Mouse (Mus musculus): Measurements from ENCODE around the gene Rassf2.

Gene Rassf2

DNA sequence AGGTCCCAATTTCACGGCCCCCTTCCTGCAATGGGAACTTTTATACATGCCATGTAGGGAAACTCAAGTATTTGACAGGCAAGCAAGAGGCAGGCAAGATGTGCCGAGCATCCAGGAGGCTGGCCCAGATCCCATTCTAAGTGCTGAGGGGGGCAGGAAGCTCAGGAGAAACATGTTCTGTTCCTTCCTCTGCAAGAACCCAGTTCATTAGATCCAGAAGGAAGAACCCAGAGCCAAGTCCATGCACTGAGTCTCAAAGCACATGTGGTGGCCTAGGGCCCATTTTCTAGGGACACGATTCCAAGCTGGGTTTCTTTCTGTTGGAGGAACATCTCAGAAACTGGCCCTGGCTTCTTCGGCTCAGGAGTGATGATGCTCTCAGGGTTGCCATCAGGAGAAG lies 24.6 kb downstream of the Rassf2 start:
- no peak for DNase-seq (ENCODE audit: low spot score in 2 of 2)

DNA sequence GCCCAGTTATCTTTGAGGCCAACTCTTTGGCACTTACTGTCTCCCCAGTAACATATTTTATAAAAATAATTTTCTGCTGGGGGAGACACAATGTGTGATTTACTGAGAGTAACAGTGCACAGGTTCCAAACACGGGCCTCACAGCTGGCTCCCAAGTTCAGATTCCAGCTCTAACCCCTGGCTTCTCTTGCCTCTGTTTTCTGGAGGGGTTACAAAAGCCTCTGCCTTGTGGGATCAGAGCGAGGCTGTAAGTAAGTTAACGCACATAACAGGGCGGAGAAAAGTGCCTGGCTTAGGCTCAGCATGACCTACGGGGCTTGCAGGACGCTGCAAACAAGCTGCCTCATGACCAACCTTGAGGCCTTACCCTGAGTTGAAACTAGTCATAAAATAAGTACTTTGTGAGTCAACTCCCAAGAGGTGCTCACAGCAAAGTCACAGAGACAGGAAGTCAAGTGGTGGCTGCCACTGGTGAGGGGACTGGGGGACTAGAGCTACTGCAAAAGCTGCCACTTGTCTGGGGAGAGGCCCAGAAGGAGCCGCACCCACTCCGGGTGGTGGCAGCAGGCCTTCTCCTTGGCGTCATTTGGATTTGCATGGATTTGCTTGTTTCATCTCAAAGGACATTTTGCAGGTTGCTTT lies 25.4 kb downstream of the Rassf2 start:
- DNase-seq (ENCODE audit: low spot score in 2 of 2) = peak; percentile 70 to 72

DNA sequence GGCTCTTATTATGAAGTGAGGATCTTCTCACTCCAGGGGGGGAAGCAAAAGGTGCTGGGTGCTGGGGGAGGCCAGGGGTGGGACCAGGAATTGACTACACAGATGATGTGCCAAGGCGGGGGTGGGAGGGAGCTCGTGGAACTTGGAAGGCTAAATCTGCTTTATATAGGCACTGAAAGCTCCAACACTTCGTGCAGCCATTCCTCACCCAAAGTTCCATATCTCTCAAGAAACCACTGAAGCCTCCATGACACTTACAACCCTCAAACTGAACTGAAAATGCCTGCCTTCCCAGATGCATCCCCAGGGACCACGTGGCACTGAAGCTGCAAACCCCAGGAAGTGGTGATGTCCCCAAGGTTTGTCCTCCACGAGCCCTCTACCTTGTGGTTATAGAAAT lies 26.1 kb downstream of the Rassf2 start:
- DNase-seq (ENCODE audit: low spot score in 2 of 2) = no peak

DNA sequence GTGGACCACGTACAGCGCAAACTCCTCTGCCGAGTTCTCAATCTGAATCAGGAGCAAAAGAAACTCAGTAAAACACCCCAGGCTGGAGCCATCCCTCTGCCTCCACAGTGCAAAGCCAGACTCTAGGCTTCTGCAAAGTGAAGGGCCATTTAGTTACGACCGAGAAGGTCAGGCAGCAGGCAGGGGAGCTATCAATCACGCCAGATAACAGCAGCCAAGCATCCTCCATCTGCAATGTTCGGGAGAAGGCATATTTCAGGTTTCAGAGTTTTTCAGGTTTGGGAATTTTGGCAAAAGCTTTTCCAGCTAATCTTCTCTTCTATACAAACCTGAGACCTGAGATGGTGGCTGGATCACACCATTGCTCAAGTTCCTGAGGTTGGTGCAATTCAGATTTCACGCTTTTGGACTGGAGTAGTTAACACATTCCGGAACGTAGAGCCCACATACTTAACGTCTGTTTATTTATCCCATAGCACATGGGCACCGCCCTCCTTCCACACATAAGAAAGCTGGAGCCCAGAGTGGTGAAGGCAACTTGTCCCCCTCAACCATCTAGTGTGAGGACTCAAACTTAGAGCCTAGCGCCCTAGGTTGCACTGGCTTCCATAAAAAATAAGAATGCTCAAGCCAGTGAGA lies 28.2 kb downstream of the Rassf2 start:
- no peak for DNase-seq (ENCODE audit: low spot score in 2 of 2)

DNA sequence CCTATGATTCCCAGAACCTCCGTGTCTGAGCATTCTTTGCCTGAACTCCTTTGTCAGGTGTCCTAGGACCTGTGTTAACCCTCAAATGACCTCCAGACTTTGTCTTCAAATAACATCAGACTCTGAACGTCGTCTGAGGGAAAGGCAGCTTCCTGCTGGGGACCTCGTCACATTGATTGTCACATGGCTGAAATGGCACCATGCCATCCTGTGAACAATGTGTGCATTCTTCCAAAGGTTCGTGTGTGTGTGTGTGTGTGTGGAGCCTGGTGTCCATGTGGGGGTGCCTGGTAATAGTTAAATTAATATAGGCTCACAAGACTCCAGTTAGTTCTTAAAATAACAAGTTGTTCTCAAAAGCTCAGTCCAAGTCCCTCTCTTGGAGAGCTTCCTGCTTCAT lies 32.7 kb downstream of the Rassf2 start:
- DNase-seq (ENCODE audit: low spot score in 2 of 2) = no peak

DNA sequence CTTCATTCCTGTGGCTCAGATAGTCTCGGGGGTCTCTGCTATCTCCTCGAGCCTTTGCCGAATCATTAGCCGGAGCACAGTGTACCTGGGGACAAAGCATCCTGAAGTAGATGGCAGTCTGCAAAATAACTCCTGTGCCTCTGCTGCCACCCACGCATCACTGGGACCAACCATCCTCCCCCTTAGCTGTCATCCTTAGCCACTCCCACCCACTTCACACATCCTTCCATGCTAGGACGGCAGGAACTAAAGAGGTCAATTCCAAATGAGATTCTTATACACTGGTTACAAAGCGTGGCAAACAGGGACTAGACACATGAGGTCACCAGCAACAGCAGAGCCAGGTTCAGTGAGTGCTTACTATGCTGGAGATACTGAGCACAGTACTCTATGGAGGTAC lies 33.7 kb downstream of the Rassf2 start:
- DNase-seq (ENCODE audit: low spot score in 2 of 2) = no peak

DNA sequence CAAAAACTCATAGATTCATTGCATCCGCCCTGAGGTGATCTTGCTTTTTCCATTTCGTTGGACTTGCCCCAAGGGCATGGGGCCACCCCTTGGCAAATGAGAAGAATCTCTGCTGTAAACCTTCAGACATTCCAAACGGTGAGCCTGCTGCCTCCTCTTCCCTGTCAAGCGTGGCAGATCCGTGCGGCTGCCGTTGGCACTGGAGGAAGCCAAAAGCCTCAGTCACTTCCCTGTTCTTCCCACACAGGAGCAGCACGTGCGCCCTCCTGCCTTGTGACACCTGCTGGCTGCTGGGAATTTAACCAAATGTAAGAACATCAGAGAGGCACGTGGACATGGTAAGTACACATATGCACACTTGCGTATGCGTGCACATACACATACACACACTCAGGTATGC lies 34.3 kb downstream of the Rassf2 start:
- no peak for DNase-seq (ENCODE audit: low spot score in 2 of 2)

DNA sequence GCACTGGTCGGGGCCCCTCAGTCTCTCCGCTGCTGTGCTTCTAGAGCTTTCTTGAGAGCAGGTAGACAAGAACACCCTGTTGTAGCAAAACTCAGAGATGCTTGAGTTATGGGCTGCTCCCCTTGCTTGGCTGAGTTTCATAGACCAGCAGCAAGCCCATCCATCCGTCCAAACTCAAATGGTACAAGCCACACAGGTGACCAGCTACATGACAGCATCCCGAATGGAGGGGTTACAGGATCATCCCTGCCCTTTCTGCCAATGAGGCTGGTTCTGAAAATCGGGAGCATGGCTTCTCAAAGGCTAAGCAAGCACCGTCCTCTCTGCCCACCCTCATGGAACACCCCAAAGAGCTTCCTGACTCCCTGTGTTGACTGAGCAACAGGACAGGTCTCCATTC lies 35.1 kb downstream of the Rassf2 start:
- DNase-seq (ENCODE audit: low spot score in 2 of 2) = no peak

DNA sequence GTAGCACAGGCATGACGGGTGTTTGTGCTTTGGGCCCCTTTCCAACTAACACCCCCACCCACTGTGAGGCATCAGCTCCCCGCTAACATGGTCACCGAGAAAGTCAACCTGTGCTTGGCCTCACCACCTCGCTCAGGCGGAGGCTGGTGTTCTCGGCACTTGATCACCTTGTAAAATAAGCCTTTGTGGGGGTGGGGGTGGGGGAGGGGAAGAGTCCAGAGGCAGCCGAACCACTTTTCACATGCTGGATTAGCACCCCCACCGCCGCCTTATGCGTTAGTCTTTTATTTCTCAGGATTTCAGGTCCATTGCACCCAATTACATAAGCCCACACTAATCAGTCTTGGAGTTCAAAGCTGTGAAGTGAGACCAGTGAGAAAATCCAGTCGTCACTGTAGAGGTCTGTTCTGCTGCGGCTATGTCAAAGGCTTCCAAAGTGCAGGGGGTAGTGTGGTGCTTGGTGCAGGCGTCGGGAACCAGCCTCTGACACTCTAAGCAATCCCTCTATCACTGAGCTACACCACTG lies 36.4 kb downstream of the Rassf2 start:
- DNase-seq (ENCODE audit: low spot score in 2 of 2) = peak in 1 of 2 experiments; percentile 38

DNA sequence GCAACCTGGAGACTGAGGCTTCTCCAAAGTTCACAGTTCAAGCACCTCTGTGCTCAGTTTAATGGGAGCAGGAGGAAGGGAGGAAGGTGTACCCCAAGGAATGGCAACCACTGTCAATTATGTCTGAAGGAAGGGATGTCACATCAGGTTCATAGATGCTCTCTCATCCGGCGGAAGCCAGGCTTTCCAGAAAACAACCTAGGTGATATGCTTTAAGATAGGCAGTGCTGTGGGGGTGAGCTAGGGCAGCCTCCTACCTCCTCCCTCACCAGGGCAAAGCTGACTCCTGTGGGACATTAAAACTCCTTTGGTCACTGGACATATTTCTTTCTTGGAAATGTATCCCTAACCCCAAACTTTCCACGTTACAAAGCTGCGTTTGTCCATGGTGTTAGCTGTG lies 36.9 kb downstream of the Rassf2 start:
- DNase-seq (ENCODE audit: low spot score in 2 of 2) = no peak

DNA sequence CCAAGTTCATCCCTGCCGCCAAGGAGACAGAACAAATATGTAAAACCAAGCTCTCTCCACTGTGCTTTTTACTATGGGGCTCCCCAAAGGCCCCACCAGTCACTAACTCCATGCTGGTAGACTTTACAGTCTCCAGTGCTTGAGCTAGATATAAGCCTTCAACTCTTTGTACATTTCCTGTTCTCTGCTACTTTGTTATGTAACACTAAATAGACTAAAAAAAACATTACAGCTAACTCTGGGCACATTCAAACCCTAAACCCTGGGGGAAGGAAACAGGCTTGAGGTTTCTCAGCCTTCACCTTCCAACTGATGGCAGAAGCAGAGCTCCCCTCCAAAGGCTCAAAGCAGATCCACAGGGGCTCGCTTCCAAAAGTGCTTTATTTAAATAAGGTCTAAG lies 37.6 kb downstream of the Rassf2 start:
- peak; percentile 27 to 29 for DNase-seq (ENCODE audit: low spot score in 2 of 2)

DNA sequence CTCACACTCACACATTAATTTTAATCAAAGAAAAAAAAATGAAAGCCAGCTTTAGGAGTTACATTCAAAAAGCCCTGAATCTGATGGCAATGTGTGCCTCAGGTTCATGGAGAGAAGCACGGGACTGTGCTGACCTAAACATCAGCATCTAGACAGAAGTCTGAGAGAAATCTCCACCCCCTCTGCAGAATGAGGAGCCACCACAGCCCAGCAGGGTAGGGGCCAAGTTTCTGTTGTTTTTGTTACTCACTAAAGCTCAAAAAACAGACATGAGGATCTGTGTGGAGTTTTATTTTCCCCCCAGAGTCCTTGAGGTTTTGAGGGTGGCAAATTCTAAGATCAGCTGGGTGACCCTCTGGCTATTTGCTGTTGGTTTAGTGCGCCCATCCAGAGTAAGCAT lies 41.5 kb downstream of the Rassf2 start:
- no peak for DNase-seq (ENCODE audit: low spot score in 2 of 2)

DNA sequence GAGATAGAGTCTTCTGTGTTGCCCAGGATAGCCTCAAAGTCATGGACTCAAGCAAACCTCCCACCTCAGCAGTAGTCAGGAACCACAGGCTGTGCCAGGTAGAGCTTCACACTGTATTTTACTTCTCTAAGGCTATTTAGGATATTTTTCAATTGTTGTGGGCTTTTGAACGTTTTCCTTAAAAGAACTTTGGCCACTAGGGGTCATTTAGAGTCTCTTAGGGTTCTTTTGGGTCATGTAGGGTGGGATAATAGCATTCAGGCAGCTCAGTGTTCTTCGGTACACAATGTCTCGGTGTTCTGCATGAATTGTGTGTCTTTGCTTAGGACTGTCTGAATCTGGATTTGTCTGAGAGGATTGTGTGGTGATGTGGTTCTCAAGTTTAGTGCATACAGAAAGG lies 42.1 kb downstream of the Rassf2 start:
- no peak for DNase-seq (ENCODE audit: low spot score in 2 of 2)

DNA sequence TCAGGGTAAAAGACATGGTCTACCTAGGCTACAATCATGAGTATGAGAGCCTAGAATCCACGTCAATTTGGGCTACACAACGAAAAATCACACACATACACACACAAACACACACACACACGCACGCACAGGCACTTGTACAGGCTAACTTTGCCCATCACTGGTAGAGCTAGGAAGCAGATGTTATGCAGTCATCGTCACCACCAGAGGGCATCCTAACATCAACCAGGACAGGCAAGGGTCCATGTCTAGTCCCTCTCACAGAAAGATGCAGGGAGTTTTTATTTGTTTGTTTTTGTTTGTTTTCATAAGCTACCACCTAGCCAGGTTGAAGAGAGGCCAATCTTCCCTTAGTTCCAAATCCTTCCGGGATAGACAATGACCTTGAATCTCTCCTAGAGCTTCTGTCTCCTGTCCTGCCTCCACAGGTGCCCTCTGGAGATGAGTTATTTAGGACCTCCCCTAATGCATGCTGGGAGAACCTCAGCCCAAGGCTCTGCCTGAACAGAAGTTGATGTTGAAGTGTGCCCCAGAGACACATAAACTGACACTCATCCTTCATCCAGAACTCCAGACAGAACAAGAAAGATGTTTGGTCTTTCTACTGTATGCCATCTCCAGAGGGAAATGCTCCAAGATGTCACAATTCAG lies 47.4 kb downstream of the Rassf2 start:
- peak; percentile 60 to 65 for DNase-seq (ENCODE audit: low spot score in 2 of 2)

DNA sequence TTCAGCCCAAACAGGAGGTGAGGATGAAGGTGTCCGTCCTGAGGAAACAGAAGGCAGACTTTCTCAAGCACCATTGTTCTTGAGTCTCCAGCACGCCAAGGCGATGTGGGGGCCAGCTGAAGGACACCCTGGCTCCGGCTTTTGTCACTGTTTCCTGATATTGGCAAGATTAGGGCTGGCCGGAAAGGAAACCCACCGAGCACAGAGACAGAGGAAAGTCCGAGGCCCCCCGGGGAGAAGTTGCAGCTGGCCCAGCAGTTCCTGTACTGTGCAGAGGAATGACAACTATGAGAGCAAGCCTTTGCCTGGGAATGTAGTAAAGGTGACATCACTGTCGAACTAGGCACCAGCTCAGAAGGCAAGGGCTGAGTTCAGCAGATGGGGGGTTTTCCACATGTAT lies 49.2 kb downstream of the Rassf2 start:
- no peak for DNase-seq (ENCODE audit: low spot score in 2 of 2)

DNA sequence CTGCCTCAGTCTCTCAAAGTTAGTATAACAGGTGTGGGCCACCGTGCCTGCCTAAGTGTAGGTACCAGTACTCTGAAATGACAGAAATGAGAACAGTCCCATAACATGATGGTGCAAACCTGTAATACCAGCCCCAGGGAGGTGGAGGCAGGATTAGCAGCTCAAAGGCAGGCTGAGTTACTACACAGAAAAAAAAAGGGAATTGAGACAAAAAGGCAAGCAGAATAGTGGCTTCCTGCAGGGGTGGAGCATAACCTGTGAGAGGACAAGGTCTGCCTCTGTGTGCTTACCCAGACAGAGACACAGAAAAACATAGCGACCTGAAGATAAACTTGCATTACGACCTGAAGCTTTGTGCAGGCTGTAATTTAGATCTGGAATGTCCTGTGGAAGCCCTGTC lies 53.4 kb downstream of the Rassf2 start:
- DNase-seq (ENCODE audit: low spot score in 2 of 2) = no peak

DNA sequence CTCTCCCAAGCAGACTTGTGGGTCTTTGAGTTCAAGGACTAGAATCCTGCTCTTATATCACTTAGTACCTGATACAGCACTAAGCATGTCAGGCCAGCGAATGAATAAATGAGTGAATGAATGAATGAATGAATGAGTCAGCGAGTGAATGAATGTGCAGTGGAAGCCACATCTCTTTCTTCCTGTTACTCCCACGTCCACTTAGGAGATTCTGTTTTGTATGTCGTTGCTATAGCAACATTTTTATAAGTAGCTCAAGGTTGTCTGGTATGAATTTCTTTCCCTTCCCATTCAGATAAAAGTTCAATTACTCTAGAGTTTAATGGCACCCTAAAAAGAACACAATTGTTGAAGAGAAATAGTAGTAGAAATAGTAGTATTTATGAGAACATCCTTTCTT lies 59.0 kb downstream of the Rassf2 start:
- no peak for DNase-seq (ENCODE audit: low spot score in 2 of 2)

DNA sequence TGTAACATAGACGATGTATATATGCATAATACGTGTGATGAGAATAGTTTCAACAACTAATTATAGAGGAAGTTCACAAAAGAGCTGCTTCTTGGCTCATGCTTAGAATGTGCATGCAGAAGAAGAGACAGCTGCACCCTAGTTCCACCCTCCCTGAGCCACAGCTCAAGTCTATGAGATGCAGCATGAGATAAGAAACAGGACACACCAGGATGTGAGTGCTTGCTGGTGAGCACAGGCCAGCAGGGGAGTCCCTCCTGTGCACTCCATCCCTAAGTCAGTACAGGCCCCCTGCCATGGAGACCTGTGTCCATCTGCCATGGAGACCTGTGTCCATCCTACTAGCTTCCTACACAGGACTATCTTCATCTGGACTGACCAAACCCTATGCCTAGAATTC lies 59.5 kb downstream of the Rassf2 start:
- no peak for DNase-seq (ENCODE audit: low spot score in 2 of 2)

DNA sequence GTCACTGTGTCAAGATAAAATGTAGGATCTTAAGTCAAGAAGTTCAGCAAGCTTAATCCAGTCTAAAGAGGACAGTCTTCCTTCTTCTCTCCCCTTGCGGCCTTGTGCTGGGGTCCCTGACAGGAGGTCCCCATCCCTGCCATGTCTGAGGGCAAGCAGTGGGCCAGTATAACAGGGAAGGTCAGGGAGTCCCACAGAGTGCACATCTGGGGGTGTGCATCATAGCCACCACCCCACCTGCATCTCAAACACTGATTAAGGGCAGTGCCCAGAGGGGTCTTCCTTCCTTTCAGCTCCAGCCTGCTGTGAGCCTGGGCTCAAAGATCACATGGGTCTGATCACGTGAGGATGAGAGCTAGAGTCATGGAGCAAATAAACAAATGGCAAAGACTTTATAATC lies 68.4 kb downstream of the Rassf2 start:
- no peak for DNase-seq (ENCODE audit: low spot score in 2 of 2)

DNA sequence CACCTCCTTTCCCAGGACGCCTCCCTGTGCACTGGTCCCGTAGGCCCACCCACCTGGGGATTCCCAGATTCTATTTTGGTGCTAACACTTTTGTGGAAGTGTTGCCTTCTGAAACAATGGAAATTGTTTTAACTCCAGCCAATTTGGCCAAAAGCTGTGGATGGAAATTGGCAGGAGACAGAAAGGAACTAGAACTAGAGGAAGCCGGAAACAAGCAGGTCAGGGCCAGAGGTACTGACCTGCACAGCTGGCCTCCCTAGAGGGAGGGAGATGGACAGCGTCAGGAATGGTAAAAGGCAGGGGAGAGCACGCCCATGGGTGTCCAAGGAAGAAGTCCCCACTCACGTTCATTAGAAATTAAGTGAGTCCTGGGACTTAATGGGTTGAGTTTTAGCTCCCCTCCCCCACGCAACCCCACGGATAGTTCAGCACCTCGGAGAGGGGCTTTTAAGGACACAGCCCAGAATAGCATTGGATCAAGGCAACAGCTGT lies 72.3 kb downstream of the Rassf2 start:
- no peak for DNase-seq (ENCODE audit: low spot score in 2 of 2)

DNA sequence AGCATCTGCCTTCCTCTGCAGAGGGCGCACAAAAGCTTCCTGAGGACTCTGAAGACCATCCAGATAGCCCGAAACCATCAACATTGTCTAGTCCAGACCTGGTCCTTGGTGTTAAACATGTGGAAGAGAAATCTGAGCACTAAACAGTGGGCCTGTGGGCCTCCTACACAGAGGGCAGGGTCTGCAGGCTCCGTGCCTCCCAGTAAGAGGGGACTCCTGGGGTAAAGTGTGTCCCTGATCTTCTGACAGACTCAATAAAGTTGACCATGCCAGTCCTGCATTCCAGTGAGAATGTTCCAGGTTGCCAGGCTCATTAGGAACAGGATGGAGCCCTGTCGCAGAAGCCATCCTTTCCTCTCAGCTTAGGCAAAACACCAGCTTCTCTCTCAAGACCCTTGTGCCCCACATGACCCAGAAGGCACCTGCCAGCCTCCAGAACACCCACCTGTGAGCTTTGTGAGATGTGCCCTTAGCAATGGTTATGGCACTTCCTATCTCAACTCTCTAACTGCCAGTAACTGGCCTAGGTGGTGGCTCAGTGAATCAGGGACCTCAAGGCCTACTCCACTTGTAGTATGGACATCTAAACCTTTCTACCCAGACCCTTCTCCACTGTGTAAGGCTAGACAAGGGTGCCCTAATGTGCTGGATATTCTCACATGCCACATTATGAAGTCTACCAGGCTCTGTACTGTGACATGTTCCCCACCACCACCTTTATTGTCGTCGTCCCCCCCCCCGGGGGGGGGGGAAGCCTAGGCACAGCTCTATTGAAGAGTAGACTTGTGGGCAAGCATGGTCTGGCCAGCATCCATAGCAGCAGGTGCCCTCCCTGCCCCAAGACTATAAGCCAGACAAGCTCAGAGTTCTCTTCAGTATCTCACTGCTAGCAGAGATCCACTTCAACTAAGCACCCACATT lies 73.5 kb downstream of the Rassf2 start:
- no peak for DNase-seq (ENCODE audit: low spot score in 2 of 2)

DNA sequence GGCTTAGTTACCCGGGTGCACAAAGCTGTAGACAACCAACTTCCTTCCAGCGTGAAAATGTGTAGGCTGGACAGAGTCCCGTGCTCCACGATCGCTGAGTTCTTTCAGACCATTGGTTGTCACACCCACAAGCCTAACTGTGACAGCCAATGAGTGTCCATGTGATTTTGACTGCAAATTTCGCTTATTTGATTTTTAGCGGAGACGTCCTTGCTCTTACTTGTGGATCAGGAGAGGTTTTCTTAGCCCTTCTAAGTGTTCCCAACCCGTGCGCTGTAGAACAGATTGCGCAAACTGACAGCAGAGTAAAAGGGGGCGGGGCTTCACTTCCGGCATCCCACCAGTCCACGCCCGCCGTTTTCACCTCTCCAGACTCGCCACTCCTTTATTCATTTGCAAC lies 74.8 kb downstream of the Rassf2 start:
- no peak for DNase-seq (ENCODE audit: low spot score in 2 of 2)

Measured in spleen, postnatal 36 days (tissue).